10 mouse cellular contexts compared by ENCODE assay signal in the genomic region with DNA sequence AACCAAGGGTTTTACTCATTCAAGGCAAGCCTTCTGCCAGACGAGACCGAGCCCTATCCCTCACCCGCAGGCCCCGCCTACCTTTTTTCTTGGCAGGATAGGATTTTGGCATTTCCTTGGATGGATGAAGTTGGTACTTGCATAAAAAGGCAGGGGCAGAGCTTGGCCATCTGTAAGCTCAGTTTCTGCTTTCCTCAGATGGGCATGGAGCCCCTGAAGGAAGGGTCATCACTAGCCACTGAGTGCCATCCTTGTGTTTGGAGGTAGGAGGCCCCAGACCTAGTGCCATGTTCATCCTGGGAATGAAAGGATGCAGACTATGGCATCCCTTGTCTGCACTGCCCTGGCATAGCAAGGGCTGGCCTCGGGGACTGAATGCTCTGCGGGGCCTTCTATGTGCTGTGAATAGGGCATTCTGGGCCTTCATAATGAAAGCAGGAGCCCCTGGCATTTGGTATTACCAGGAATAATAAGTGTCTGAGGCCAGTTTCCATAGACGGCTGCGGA. TPM values are rescaled to one million over a fixed set of nuclear protein-coding genes. Genes with fewer than 3 reads are reported as not detected.
DNase-seq lines count a peak whose midpoint lies in the region; ATAC-seq and TF ChIP-seq lines count a peak whose summit lies in the region.
"Had no signal": no experiment of that assay in that cellular context is flagged by ENCODE, and none has a peak within 500 bp of the region (broad histone marks: within the 10 kb centered on the region; RNA-seq: fewer than 3 reads in every experiment).

No protein-coding gene starts in this region.

- peak; percentile 76 for ATAC-seq in forebrain, embryonic 13.5 days
- ATAC-seq in forebrain, embryonic 11.5 days (replicated peaks; ENCODE audit: low FRiP score): no peak

- no peaks in the 10 kb centered on the region for H3K27me3 ChIP-seq in forebrain, embryonic 13.5 days
- no peaks in the 10 kb centered on the region for H3K27me3 ChIP-seq in forebrain, embryonic 11.5 days (ENCODE audit: control insufficient read depth, insufficient read depth, low read length)
- H3K27me3 ChIP-seq: heart, embryonic 15.5 days had no signal

- H3K36me3 ChIP-seq in forebrain, embryonic 13.5 days (ENCODE audit: poor library complexity, severe bottlenecking): no peaks in the 10 kb centered on the region
- H3K36me3 ChIP-seq in forebrain, embryonic 11.5 days (ENCODE audit: control insufficient read depth, insufficient read depth, low read length): no peaks in the 10 kb centered on the region
- H3K36me3 ChIP-seq: heart, embryonic 15.5 days had no signal

- DNase-seq in forebrain, embryonic 11.5 days (ENCODE audit: low spot score): no peak
- DNase-seq in right cerebral cortex, postnatal 10 days (ENCODE audit: low spot score in 2 of 2): peak; percentile 80 to 85
- DNase-seq in right cerebral cortex, postnatal 25 days: no peak
- DNase-seq in layer of hippocampus, postnatal 10 days (ENCODE audit: low spot score in 2 of 2): peak; percentile 66 to 72
- DNase-seq in lung, adult 18-20 months: no peak
- no peak for DNase-seq in urinary bladder, adult 18-20 months (ENCODE audit: low spot score in 2 of 2)
- DNase-seq: adrenal gland, postnatal 25 days had no signal

- peak overlapping the region; percentile 23; the same call in 1 of the 2 replicates for H3K27ac ChIP-seq in forebrain, embryonic 13.5 days
- H3K27ac ChIP-seq in forebrain, embryonic 11.5 days (ENCODE audit: low read depth, low read length): no peak overlapping the region
- H3K27ac ChIP-seq in olfactory bulb, adult 2 months (ENCODE audit: insufficient read depth, low read depth, low read length): peak overlapping the region; percentile 67; the same call in 1 of the 2 replicates
- H3K27ac ChIP-seq: heart, embryonic 15.5 days had no signal

- peaks cover 17% of the 10 kb centered on the region for H3K4me1 ChIP-seq in forebrain, embryonic 13.5 days
- 0 out of 2 replicates have a peak, but pooled peaks cover 2% of the 10 kb centered on the region for H3K4me1 ChIP-seq in forebrain, embryonic 11.5 days (replicated peaks; ENCODE audit: control insufficient read depth, insufficient read depth, low read length)
- peaks cover 51% of the 10 kb centered on the region for H3K4me1 ChIP-seq in olfactory bulb, adult 2 months (ENCODE audit: control insufficient read depth, insufficient read depth, low read length)

- no peak overlapping the region for H3K4me2 ChIP-seq in forebrain, embryonic 13.5 days
- H3K4me2 ChIP-seq in forebrain, embryonic 11.5 days (ENCODE audit: low read depth, low read length, severe bottlenecking): no peak overlapping the region
- H3K4me2 ChIP-seq: heart, embryonic 15.5 days had no signal

- WGBS in forebrain, embryonic 13.5 days: 60% methylated on average over 8 of the region's 8 CpGs
- 84% methylated on average over 8 of the region's 8 CpGs for WGBS in forebrain, embryonic 11.5 days
- WGBS in olfactory bulb, adult 2 months: 59% methylated on average over 8 of the region's 8 CpGs

- H3K4me3 ChIP-seq in forebrain, embryonic 13.5 days: no peak overlapping the region
- H3K4me3 ChIP-seq in forebrain, embryonic 11.5 days (ENCODE audit: low read depth, low read length): no peak overlapping the region
- no peak overlapping the region for H3K4me3 ChIP-seq in olfactory bulb, adult 2 months (ENCODE audit: insufficient read depth, low read depth, low read length)
- H3K4me3 ChIP-seq: heart, embryonic 15.5 days had no signal

- no peak overlapping the region for H3K9ac ChIP-seq in forebrain, embryonic 13.5 days
- no peak overlapping the region for H3K9ac ChIP-seq in forebrain, embryonic 11.5 days (ENCODE audit: low read length)
- H3K9ac ChIP-seq: heart, embryonic 15.5 days had no signal

- no peak for TF ChIP-seq POLR2A in olfactory bulb, adult 2 months (IDR thresholded peaks at IDR 0.05; ENCODE audit: insufficient read depth, low read depth, low read length)

- no peaks in the 10 kb centered on the region for H3K9me3 ChIP-seq in forebrain, embryonic 13.5 days (replicated peaks)
- H3K9me3 ChIP-seq in forebrain, embryonic 11.5 days (ENCODE audit: control insufficient read depth, low read length): no peaks in the 10 kb centered on the region
- H3K9me3 ChIP-seq: heart, embryonic 15.5 days had no signal

- TF ChIP-seq CTCF in olfactory bulb, adult 2 months (IDR thresholded peaks at IDR 0.05; ENCODE audit: insufficient read depth, low read depth, low read length): no peak

RNA-seq across cellular contexts. Expression of a gene that starts 11.7 kb away (rescaled TPM):
- polyA plus RNA-seq in forebrain, embryonic 13.5 days (2015; fragmentation: Nextera tagmentation; extraction: Ambion mirVana): 1.5 TPM in 2 replicates
- 1.6 and 1.9 TPM in 2 replicates for polyA plus RNA-seq in forebrain, embryonic 11.5 days (2014; fragmentation: Nextera tagmentation; extraction: Ambion mirVana)
- 10 to 100 TPM; 25.7 to 27.0 TPM for total RNA-seq in layer of hippocampus, postnatal 10 days (2021)
- not detected in 2 replicates for polyA plus RNA-seq in olfactory bulb, adult 2 months (2012; ENCODE audit: insufficient read depth, insufficient read length, low replicate concordance, missing spikeins)

Comparison
In these comparisons a context has a peak if more than half of its experiments do, and no peak if none do; other contexts are left out.
1. DNase-seq: peak in right cerebral cortex, postnatal 10 days (2 of 2) and layer of hippocampus, postnatal 10 days (2 of 2); none in forebrain, embryonic 11.5 days (single experiment), right cerebral cortex, postnatal 25 days (single experiment), lung, adult 18-20 months (0 of 2) and urinary bladder, adult 18-20 months (0 of 2).